Mouse (Mus musculus) liver, postnatal 0 days (tissue): ENCODE results near the gene Zbtb48.

Experiments
- CTCF ChIP-seq: sonication (generic); IDR thresholded peaks from 2 replicates; pipeline ENCODE4 v1.5.1; 2016; ENCODE audit warnings: antibody characterized with exemption, low read depth
- EP300 ChIP-seq: IDR thresholded peaks from 2 replicates; pipeline ENCODE4 v1.6.1; 2016; ENCODE audit warnings: antibody characterized with exemption, low read depth, mild to moderate bottlenecking

GRCm38 (mm10) chr4:152077191-152077590, 49.7 kb upstream of the Zbtb48 start:
- TF ChIP-seq CTCF, result no peak
- TF ChIP-seq EP300, result no peak
